Mouse (Mus musculus) G1E (cell line): ENCODE measurements at regions not wholly inside any gene's neighbourhood (a gene's known extent, or its start where the extent isn't known, plus 50 kb on each side); places are given as distances from the start of the nearest gene placed in this dataset.

Experiments used
- CTCF ChIP-seq: IDR thresholded peaks from 2 replicates; pipeline ENCODE4 v1.5.1; 2012; ENCODE audit warnings: low read depth, low read length, inconsistent platforms, mixed read lengths
- GATA1 ChIP-seq: IDR thresholded peaks from 2 replicates; pipeline ENCODE4 v1.6.1; 2012; ENCODE audit warnings: borderline replicate concordance, low read length, inconsistent platforms, mixed read lengths
- POLR2AphosphoS5 ChIP-seq: IDR thresholded peaks from 2 replicates; pipeline ENCODE4 v1.6.1; 2012; ENCODE audit warnings: low read depth, low read length, inconsistent platforms; ENCODE audit not compliant: insufficient replicate concordance
- TAL1 ChIP-seq: conservative IDR thresholded peaks from 2 replicates; pipeline ENCODE4 v1.6.1; 2012; ENCODE audit warnings: low read depth, low read length, inconsistent platforms, mixed read lengths

DNA sequence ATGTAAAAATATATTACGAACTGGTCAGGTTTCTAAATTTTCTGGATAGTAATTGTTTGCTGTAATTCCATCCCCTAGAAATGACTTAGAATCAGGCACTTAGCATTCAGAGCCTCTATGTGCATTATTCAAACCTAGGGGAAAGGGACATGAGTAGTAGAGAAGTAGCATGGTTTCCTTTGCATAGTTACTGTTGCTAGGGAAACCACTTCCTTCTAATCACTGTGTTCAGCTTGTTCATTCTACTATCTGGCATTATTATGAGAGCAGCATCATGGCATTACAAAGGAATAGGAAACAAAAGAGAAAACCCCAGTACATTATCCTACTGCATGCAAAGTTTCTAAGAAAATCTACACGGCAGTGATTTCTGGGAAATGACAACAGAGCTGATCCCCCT lies 65.9 kb upstream of the Ccnh start:
- TF ChIP-seq CTCF, result no peak
- no peak for TF ChIP-seq TAL1
- no peak for TF ChIP-seq GATA1
- TF ChIP-seq POLR2AphosphoS5, result no peak
